Mouse (Mus musculus) testis, postnatal 10 days (tissue): Measurements from ENCODE around the gene Cutal.

ENCODE experiments used
- DNase-seq: peaks from one replicate; pipeline ENCODE4 v3.0.0; 2021; ENCODE audit warnings: low spot score

Cutal gene

DNA sequence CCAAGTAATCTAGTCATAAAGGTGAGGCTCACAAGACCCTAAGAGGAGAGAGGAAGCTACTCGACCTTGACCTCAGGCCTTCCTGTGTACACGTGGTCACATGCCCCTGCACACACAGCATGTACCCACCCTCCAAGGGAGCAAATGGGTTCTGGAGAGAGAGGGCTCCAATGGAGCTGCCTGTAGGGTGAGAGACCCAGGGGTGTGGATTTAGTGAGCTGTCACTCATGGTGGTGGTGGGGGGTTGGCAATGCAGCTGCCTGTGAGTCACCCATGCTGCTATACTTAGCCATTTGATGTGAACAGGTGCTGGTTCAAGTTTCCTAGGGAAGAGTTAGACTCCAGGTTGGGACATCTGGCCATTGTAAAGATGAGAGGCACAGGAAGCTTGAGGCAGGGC, 45.9 kb downstream of the Cutal start:
- no peak for DNase-seq

DNA sequence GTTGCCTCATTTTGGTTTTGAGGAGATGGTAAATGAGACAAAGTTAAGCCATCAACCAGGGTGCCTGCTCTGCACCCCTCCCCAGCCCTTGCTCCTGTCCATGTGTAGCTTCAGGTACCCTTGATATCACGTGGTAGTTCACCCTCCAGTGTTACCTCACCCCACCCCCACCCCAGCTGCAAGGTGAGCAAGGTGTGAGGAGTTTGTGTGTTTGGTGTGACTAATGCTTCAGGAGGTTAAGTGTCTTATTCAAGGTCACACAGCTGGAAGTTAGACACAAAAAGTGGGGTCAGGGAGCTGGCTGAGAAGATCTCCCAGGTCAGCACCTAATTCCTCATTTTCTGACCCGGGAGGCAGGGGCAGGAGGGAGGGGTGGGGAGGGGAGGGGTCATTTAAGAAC, 48.5 kb downstream of the Cutal start:
- no peak for DNase-seq

DNA sequence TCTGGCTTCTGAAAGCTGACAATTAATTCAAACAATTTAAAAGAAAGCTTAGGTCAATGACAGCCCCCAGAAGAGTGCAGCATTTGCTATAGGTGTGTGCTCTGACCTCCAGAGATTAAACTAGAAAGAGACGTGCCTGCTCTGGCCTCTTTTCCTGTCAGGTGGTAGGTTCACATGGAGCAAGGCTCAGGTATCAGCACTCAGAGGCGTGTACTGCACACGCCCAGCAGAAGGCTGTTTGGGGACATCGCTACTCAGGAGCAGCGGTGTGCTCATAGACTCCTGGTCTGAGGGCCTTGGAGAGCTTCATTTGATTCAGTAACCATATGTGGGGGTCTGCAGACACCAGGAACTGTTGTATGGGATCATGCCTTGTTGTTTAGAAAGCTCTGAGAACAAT, 53.1 kb downstream of the Cutal start:
- DNase-seq, result no peak

DNA sequence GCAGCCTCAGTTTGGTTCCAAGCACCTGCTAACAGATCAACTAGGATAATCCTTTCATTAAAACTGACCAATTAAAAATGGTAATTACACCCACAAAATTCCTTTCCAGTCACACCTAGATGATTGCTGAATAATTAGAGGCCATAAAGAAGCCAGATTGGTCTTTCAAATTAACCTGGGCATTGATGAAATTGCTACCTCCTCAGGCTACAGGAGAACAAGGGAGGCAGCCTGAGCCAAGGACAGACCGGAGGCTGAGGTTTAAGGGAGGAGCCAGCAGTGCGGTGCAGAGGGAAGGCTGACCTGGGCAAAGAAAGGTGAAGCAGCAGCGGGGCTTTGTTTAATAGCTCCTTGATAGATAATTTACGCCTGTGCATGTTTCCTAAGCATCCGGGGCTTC, 63.3 kb downstream of the Cutal start:
- no peak for DNase-seq

DNA sequence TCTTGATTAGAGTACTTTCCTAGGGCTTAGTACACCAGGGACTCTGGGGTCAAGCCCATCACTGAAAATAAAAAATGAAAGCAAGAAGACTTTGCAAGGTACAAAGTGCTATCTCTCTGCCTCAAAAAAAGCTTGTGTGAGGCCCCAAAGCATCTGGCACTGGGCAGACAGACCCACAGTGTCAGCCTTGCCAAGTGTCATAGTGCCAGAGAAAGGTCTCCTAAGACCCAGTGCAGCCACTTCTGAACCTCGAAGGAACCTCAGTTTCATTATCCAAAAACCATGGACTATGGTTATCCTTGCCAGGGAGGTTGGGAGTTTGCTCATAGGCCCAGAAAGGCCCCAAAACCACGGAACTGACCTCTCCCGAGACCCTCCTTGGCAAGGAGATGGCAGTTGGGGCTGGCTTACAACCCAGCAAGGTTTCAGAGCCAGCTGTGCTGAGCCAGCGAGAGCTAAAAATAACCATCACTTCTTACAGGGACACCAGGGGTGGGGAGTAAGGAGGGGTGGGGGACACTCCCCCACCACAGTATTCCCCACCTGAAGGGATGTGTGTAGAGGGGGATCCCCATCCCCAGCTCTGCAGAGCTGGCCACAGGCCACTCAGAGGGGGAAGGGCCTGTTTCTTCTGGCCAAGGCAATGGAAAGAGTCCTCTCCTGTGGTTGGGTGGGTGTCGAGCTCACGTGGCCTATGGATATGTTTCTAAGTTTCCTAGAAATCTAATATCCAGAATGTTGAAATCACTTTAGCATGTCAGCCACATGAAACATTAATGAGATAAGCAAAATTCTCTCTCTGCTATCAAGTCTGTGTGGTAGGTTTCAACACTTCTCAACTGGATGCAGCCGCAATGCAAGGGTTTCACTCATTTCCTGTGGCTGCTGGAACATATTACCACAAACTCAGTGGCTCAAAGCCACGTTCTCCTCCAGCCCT, 64.3 kb downstream of the Cutal start:
- DNase-seq, result no peak

DNA sequence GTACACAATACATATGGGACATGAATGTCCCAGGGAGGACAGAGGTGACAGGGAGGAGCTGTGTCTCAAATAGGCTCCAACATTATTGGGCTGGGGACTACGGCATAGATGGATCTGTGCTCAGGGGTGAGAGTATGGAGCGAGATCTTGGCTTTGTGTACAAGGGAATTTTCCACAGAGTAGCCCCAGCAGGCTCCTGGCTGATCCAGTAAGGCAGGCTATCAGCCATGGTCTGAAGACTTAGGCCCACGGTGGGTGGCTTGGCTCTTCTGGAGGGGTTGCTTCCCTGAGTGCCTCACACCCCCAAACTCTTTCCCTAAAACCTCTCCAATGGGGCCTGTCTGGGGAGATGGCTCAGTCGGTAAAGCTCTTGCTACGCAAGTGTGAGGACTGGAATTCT, 66.0 kb downstream of the Cutal start:
- DNase-seq, result no peak

DNA sequence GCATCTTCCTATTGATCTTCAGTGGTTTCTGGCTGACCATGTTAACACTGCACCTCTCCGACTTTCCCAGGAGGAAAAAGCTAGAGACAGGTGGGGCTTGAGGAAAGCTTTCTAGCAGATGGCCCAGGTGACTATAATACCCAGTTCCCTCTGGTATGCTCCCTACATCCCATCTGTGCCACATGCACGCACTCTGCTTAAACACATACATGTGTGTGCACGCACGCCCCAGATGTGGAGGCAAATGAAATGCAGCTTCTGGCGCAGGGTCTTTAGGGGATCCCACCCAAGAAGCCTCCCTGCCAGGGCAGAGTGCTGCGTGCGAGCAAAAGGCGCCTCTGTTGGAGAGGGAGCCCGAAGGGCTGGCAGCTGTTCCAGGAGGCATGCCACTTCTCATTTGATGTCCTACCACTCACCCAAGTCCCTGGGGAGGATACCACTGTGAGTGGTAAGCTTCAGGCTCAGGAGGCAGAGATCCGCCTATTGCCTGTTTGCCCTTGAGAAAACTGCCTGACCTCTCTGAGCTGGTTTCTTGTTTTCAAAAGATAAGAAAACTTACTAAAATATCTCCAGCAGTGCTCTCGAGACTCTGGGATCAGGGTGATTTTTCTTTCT, 67.0 kb downstream of the Cutal start:
- no peak for DNase-seq
